Mouse (Mus musculus) thymus, adult 2 months (tissue): ENCODE measurements at regions not wholly inside any gene's neighbourhood (a gene's known extent, or its start where the extent isn't known, plus 50 kb on each side); places are given as distances from the start of the nearest gene placed in this dataset.
A peak's percentile ranks its signal among the peaks of the same experiment; 100 is the strongest.

Experiments used
- DNase-seq: peaks from one replicate; pipeline ENCODE4 v3.0.0; 2021
- H3K27ac ChIP-seq: fragments of 200-500 bp; 2 replicates; pipeline ENCODE4 v1.5.1; 2012; ENCODE audit warnings: low read length, control low read depth; ENCODE audit not compliant: control insufficient read depth, insufficient read depth
- H3K27me3 ChIP-seq: fragments of 200-500 bp; 2 replicates; pipeline ENCODE4 v1.6.1; 2012; ENCODE audit warnings: mild to moderate bottlenecking, low read length, moderate library complexity, mixed read lengths; ENCODE audit not compliant: control insufficient read depth, insufficient read depth
- H3K36me3 ChIP-seq: fragments of 200-500 bp; 2 replicates; pipeline ENCODE4 v1.6.1; 2012; ENCODE audit warnings: mild to moderate bottlenecking, low read length, moderate library complexity; ENCODE audit not compliant: control insufficient read depth, insufficient read depth
- H3K4me1 ChIP-seq: fragments of 200-500 bp; replicated peaks from 2 replicates; pipeline ENCODE4 v1.6.1; 2012; ENCODE audit warnings: low read length; ENCODE audit not compliant: control insufficient read depth, insufficient read depth
- H3K4me3 ChIP-seq: fragments of 200-500 bp; 2 replicates; pipeline ENCODE4 v1.5.1; 2012; ENCODE audit warnings: mild to moderate bottlenecking, low read length, control low read depth, moderate library complexity; ENCODE audit not compliant: control insufficient read depth, insufficient read depth
- CTCF ChIP-seq: fragments of 200-500 bp; IDR thresholded peaks from 2 replicates; pipeline ENCODE4 v1.5.1; 2012; ENCODE audit warnings: mild to moderate bottlenecking, control low read depth, low read length, moderate library complexity, borderline replicate concordance; ENCODE audit not compliant: control insufficient read depth, poor library complexity, insufficient read depth; ENCODE audit errors: extremely low read depth
- POLR2A ChIP-seq: fragments of 200-500 bp; IDR thresholded peaks from 2 replicates; pipeline ENCODE4 v1.6.1; 2012; ENCODE audit warnings: mild to moderate bottlenecking, low read length, control low read depth, moderate library complexity; ENCODE audit not compliant: control insufficient read depth, poor library complexity, insufficient read depth; ENCODE audit errors: extremely low read depth
- WGBS: fragments of 180-500 bp; shearing (Covaris S2); methylation state at CpG from one replicate; pipeline ENCODE4 v1.1.7; 2018; 5-methylcytosine and 5-hydroxymethylcytosine counted together

DNA sequence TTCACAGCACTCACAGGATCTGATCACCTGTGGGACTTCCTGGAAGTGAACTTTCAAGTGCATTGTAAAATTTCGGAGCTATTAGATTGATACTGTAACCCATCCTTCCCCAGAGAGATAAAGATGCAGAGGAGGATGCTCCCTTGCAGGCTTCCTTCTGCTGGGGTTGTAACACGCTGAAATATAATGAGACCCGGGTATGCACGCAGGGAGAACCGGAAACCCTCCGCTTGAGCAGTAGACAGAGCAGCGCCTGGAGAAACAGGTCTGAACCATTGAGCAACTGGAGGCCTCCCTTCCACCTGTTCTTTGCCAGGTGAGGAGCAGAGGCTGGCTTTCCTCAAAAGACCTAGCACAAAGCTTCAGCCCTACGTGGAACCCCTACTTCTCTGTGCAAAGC lies 135.3 kb downstream of the Diras2 start:
- no peak for DNase-seq
- H3K4me1 ChIP-seq = no peaks in the 10 kb centered on the region
- H3K4me3 ChIP-seq = no peak overlapping the region
- TF ChIP-seq POLR2A = no peak
- no peak for TF ChIP-seq CTCF
- no peaks in the 10 kb centered on the region for H3K36me3 ChIP-seq
- H3K27ac ChIP-seq = no peak overlapping the region
- H3K27me3 ChIP-seq = no peaks in the 10 kb centered on the region
- 91% methylated on average over 8 of the region's 8 CpGs for WGBS

GRCm38 (mm10) chr13:52398344-52398743 lies 132.7 kb downstream of the Diras2 start:
- Histone ChIP-seq H3K36me3 (no peaks in the 10 kb centered on the region), H3K27ac (no peak overlapping the region), H3K4me3 (no peak overlapping the region), H3K27me3 (no peaks in the 10 kb centered on the region), H3K4me1 (no peaks in the 10 kb centered on the region)
- TF ChIP-seq CTCF (no peak), POLR2A (no peak)
- no peak for DNase-seq
- 40% methylated on average over 6 of the region's 6 CpGs for WGBS

- DNase-seq = no peak
- no peaks in the 10 kb centered on the region for H3K36me3 ChIP-seq
- H3K27me3 ChIP-seq = no peaks in the 10 kb centered on the region
- no peak overlapping the region for H3K4me3 ChIP-seq
- no peaks in the 10 kb centered on the region for H3K4me1 ChIP-seq
- TF ChIP-seq POLR2A (no peak), CTCF (no peak)
- no peak overlapping the region for H3K27ac ChIP-seq
- WGBS = 96% methylated on average over 2 of the region's 2 CpGs
These were observed 131.9 kb downstream of the Diras2 start for GRCm38 (mm10) chr13:52399143-52399542.

DNA sequence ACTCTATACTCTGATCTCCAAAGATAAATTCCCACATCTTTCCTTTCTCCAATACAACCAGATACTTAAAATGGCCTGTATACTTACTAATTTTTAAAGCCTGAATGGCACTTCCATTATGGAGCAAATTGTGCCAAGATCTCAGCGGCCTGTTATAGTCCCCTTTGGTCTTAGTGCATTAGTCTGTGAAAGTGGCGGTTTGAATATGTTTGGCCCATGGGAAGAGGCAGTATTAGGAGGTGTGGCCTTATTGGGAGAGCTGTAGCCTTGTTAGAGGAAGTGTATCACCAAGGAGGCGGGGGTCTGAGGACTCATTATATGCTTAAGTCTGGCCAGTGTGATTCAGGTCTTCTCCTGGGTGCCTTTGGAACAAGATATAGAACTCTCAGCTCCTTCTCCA lies 127.3 kb downstream of the Diras2 start:
- TF ChIP-seq CTCF (no peak), POLR2A (no peak)
- WGBS = 97% methylated on average over 3 of the region's 3 CpGs
- Histone ChIP-seq H3K27ac (no peak overlapping the region), H3K4me3 (no peak overlapping the region), H3K36me3 (no peaks in the 10 kb centered on the region), H3K4me1 (no peaks in the 10 kb centered on the region), H3K27me3 (no peaks in the 10 kb centered on the region)
- DNase-seq = no peak

DNA sequence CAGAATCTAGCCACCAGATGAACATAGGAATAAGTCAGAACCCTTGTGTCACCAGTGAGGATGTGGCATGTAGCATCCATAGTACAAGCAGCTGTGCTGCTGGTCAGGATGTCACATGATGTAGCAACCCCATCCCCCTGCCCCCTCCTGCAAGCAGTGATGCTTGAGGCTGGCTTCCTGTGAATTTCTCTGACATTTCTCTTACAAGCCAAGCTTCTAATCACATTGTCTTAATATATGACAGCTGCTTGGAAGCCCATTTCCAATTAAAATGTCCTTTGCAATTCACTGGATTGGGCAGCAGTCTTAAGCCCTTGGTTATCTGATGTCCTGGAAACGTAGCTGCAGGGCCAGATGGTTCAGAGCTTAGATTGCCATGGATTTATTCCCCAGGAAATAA lies 114.8 kb downstream of the Diras2 start:
- Histone ChIP-seq H3K4me1 (no peaks in the 10 kb centered on the region), H3K27ac (no peak overlapping the region), H3K4me3 (no peak overlapping the region), H3K27me3 (no peaks in the 10 kb centered on the region), H3K36me3 (no peaks in the 10 kb centered on the region)
- 88% methylated on average over 1 of the region's 1 CpGs for WGBS
- TF ChIP-seq POLR2A (no peak), CTCF (no peak)
- DNase-seq = peak; percentile 22

DNA sequence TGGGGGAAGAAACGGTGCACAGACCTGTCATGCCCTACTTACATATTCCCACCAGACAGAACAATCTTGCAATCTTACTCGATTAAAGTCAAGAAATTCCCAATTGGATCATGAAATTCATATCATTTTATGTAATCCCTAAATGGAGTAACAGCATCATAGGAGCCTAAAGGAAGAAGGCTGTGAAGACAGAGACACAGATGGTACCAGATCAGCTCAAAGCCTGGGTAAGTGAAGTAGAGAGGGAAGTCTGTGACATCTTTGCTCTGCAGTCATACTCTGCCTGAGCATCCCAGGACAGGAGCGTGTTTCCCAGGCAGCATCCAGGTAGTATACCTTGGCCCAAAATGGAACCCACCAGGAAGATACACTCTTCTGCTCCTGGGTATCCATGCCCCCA lies 108.6 kb downstream of the Diras2 start:
- DNase-seq = no peak
- H3K36me3 ChIP-seq = no peaks in the 10 kb centered on the region
- no peaks in the 10 kb centered on the region for H3K27me3 ChIP-seq
- H3K27ac ChIP-seq = no peak overlapping the region
- 94% methylated on average over 3 of the region's 3 CpGs for WGBS
- TF ChIP-seq POLR2A (no peak), CTCF (no peak)
- no peaks in the 10 kb centered on the region for H3K4me1 ChIP-seq
- H3K4me3 ChIP-seq = no peak overlapping the region

DNA sequence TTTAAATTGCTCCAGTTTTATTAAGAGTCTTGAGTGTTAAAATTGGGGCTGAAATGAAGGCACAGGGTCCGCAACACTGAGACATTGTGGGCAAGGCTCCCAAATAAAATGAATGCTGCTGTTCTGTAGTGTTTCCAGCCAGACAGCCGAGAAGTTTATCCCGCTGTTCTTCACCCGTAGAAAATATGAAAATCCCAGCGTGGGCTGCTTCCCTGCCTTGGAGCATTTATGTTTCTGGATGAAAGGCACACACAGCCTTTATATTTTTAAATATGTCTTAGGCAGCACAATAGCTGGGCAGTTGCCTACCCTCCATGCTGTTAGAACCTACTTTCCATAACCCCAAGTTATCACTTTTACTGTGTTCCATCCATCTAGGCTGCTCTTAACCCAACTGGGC lies 102.6 kb downstream of the Diras2 start:
- no peak for DNase-seq
- H3K4me3 ChIP-seq = no peak overlapping the region
- no peaks in the 10 kb centered on the region for H3K36me3 ChIP-seq
- no peak overlapping the region for H3K27ac ChIP-seq
- no peaks in the 10 kb centered on the region for H3K27me3 ChIP-seq
- TF ChIP-seq POLR2A (no peak), CTCF (no peak)
- WGBS = 94% methylated on average over 5 of the region's 5 CpGs
- no peaks in the 10 kb centered on the region for H3K4me1 ChIP-seq

GRCm38 (mm10) chr13:52436756-52437155 lies 94.3 kb downstream of the Diras2 start:
- no peaks in the 10 kb centered on the region for H3K27me3 ChIP-seq
- H3K4me3 ChIP-seq = no peak overlapping the region
- DNase-seq = no peak
- H3K4me1 ChIP-seq = no peaks in the 10 kb centered on the region
- TF ChIP-seq POLR2A (no peak), CTCF (no peak)
- H3K27ac ChIP-seq = no peak overlapping the region
- no peaks in the 10 kb centered on the region for H3K36me3 ChIP-seq
- WGBS = 94% methylated on average over 8 of the region's 8 CpGs
